Mouse (Mus musculus): ENCODE results near the gene Vps26b. TPM values are rescaled to one million over a fixed set of nuclear protein-coding genes. Genes with fewer than 3 reads are reported as not detected.

Gene Vps26b
- polyA plus RNA-seq, 1 experiment = 6.4 TPM

DNA sequence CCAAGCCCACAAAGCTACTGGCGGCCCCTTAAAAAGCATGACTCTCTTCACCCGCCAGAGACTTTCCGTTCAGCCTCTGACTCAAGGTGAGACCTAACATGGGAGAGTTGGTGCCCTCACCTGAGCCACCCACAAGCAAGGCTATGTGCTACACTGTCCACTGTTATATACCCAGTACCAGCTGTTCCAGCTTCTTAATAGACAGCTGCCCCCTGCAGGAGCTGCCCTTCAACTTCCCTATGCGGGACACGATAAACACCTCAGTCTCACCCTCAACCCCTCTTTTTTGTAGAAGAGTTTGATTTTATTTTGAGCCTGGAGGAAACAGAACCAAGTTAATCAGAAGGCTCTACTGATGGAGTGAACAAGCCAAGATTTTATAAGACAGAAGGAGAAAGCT is 23.0 kb downstream of the Vps26b start:
- no peaks in the 10 kb centered on the region for H3K27me3 ChIP-seq (ENCODE audit: control insufficient read depth, insufficient read depth, low read length)
- H3K36me3 ChIP-seq (ENCODE audit: control insufficient read depth, insufficient read depth, low read length) = peaks cover 7% of the 10 kb centered on the region
- TF ChIP-seq CTCF (IDR thresholded peaks at IDR 0.05; ENCODE audit: control insufficient read depth, insufficient read depth, insufficient replicate concordance, low read depth, low read length) (no peak), POLR2A (IDR thresholded peaks at IDR 0.05; ENCODE audit: control insufficient read depth, low read depth, low read length) (no peak)
- no peaks in the 10 kb centered on the region for H3K4me1 ChIP-seq (ENCODE audit: control insufficient read depth, insufficient read depth, low read length)
- no peak overlapping the region for H3K4me3 ChIP-seq (ENCODE audit: control insufficient read depth, low read depth, low read length)
- no peak overlapping the region for H3K27ac ChIP-seq (ENCODE audit: control insufficient read depth, insufficient read depth, low read depth, low read length)

DNA sequence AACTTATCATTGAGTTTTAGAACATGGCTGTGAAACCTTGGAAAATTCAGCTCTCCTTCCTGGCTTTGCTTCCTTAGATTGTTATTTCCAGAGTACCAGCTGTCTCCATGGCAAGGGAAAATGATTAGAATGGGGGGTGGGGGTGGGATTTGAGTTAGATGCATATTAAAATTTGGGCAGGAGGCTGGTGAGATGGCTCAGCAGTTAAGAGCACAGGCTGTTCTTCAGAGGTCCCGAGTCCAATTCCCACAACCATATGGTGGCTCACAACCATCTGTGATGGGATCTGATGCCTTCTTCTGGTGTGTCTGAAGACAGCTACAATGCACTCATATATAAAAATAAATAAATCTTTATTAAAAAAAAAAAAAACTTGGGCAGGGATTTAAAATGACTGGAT is 23.9 kb downstream of the Vps26b start:
- Histone ChIP-seq H3K27me3 (ENCODE audit: control insufficient read depth, insufficient read depth, low read length) (no peaks in the 10 kb centered on the region), H3K36me3 (ENCODE audit: control insufficient read depth, insufficient read depth, low read length) (peaks cover 7% of the 10 kb centered on the region), H3K4me1 (ENCODE audit: control insufficient read depth, insufficient read depth, low read length) (no peaks in the 10 kb centered on the region), H3K27ac (ENCODE audit: control insufficient read depth, insufficient read depth, low read depth, low read length) (no peak overlapping the region), H3K4me3 (ENCODE audit: control insufficient read depth, low read depth, low read length) (no peak overlapping the region)
- TF ChIP-seq CTCF (IDR thresholded peaks at IDR 0.05; ENCODE audit: control insufficient read depth, insufficient read depth, insufficient replicate concordance, low read depth, low read length) = no peak
- no peak for TF ChIP-seq POLR2A (IDR thresholded peaks at IDR 0.05; ENCODE audit: control insufficient read depth, low read depth, low read length)

- peaks cover 7% of the 10 kb centered on the region for H3K36me3 ChIP-seq (ENCODE audit: control insufficient read depth, insufficient read depth, low read length)
- no peak overlapping the region for H3K4me3 ChIP-seq (ENCODE audit: control insufficient read depth, low read depth, low read length)
- no peaks in the 10 kb centered on the region for H3K4me1 ChIP-seq (ENCODE audit: control insufficient read depth, insufficient read depth, low read length)
- TF ChIP-seq POLR2A (IDR thresholded peaks at IDR 0.05; ENCODE audit: control insufficient read depth, low read depth, low read length) = no peak
- no peak for TF ChIP-seq CTCF (IDR thresholded peaks at IDR 0.05; ENCODE audit: control insufficient read depth, insufficient read depth, insufficient replicate concordance, low read depth, low read length)
- H3K27me3 ChIP-seq (ENCODE audit: control insufficient read depth, insufficient read depth, low read length) = no peaks in the 10 kb centered on the region
- no peak overlapping the region for H3K27ac ChIP-seq (ENCODE audit: control insufficient read depth, insufficient read depth, low read depth, low read length)
Observed at GRCm38 (mm10) chr9:27005231-27005630, 24.6 kb downstream of the Vps26b start.

GRCm38 (mm10) chr9:26999461-27000395 is 30.1 kb downstream of the Vps26b start, which contains the start of the genes Acad8 and Thyn1:
Acad8 (minus strand) TSS chr9:26999566.
Thyn1 (plus strand) TSS chr9:26999710.
- no peaks in the 10 kb centered on the region for H3K27me3 ChIP-seq (ENCODE audit: control insufficient read depth, insufficient read depth, low read length)
- TF ChIP-seq CTCF (IDR thresholded peaks at IDR 0.05; ENCODE audit: control insufficient read depth, insufficient read depth, insufficient replicate concordance, low read depth, low read length) (no peak), POLR2A (IDR thresholded peaks at IDR 0.05; ENCODE audit: control insufficient read depth, low read depth, low read length) (peak; percentile 81)
- H3K4me1 ChIP-seq (ENCODE audit: control insufficient read depth, insufficient read depth, low read length) = no peaks in the 10 kb centered on the region
- H3K36me3 ChIP-seq (ENCODE audit: control insufficient read depth, insufficient read depth, low read length) = peaks cover 3% of the 10 kb centered on the region
- H3K4me3 ChIP-seq (ENCODE audit: control insufficient read depth, low read depth, low read length) = peak within 1 kb of the TSS; percentile 96
- peak within 1 kb of the TSS; percentile 84 for H3K27ac ChIP-seq (ENCODE audit: control insufficient read depth, insufficient read depth, low read depth, low read length)

DNA sequence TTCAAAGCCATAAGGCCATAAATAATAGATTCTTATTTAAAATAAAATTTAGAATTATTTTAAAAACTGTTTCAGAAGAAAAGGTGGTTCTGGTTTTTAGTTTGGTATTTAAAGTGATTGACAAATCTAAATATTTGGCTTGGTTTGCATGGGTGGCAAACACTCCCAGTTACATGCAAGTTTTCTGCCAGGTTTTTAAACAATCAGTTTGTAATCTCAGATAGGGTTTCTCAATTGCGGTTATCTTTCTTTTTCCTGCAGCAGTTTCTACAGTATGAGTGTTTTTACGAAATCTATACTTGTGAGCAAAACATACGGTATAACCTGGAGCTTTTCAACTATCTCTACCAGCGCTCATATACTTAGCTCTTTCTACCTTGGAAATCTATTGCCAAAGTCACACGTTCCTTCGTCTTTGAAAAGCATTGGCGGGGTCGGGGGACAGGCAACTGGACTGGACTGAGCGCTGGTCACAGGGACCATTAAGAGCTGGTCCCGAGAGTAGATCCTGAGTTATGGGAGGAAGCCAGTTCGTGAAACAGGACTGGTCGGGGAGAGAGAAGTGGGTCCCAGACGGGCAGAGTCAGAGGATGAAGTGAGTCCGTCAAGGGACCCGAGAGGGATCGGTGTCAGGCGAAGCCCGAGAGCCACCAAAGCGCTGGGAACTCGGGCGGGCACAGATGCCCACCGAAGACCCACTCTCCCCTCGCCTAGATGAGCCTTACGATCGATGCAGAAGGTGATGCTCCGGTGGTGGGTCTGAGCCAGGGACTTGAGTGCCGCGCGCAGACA is 31.0 kb downstream of the Vps26b start:
- no peaks in the 10 kb centered on the region for H3K27me3 ChIP-seq (ENCODE audit: control insufficient read depth, insufficient read depth, low read length)
- peaks cover 2% of the 10 kb centered on the region; the same call in 1 of the 2 replicates for H3K36me3 ChIP-seq (ENCODE audit: control insufficient read depth, insufficient read depth, low read length)
- H3K4me1 ChIP-seq (ENCODE audit: control insufficient read depth, insufficient read depth, low read length) = no peaks in the 10 kb centered on the region
- H3K4me3 ChIP-seq (ENCODE audit: control insufficient read depth, low read depth, low read length) = peak overlapping the region; percentile 96
- TF ChIP-seq CTCF (IDR thresholded peaks at IDR 0.05; ENCODE audit: control insufficient read depth, insufficient read depth, insufficient replicate concordance, low read depth, low read length) (no peak), POLR2A (IDR thresholded peaks at IDR 0.05; ENCODE audit: control insufficient read depth, low read depth, low read length) (no peak)
- peak overlapping the region; percentile 84 for H3K27ac ChIP-seq (ENCODE audit: control insufficient read depth, insufficient read depth, low read depth, low read length)

DNA sequence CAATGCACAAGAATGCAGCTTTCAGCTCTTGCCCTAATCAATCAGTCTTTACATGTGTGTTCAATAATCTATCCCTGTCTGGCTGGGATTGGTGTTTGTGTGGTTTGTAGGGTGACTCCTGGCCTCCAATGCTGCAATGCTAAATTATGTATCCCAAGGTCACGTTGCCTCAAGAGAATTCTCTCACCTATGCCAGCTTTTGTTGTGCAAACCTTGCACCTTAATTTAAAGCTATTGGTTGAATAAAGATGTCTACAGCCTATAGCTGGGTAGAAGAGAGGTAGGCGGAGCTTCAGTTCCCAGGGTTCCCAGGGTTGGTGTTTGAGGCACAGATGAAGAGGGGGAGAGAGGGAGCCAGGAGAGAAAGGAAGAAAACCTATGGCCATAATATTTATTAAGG is 32.4 kb downstream of the Vps26b start:
- H3K4me3 ChIP-seq (ENCODE audit: control insufficient read depth, low read depth, low read length) = no peak overlapping the region
- no peaks in the 10 kb centered on the region for H3K36me3 ChIP-seq (ENCODE audit: control insufficient read depth, insufficient read depth, low read length)
- H3K27me3 ChIP-seq (ENCODE audit: control insufficient read depth, insufficient read depth, low read length) = no peaks in the 10 kb centered on the region
- no peak overlapping the region for H3K27ac ChIP-seq (ENCODE audit: control insufficient read depth, insufficient read depth, low read depth, low read length)
- H3K4me1 ChIP-seq (ENCODE audit: control insufficient read depth, insufficient read depth, low read length) = no peaks in the 10 kb centered on the region
- TF ChIP-seq CTCF (IDR thresholded peaks at IDR 0.05; ENCODE audit: control insufficient read depth, insufficient read depth, insufficient replicate concordance, low read depth, low read length) (no peak), POLR2A (IDR thresholded peaks at IDR 0.05; ENCODE audit: control insufficient read depth, low read depth, low read length) (no peak)

GRCm38 (mm10) chr9:26997062-26997461 is 32.8 kb downstream of the Vps26b start:
- Histone ChIP-seq H3K36me3 (ENCODE audit: control insufficient read depth, insufficient read depth, low read length) (no peaks in the 10 kb centered on the region), H3K4me3 (ENCODE audit: control insufficient read depth, low read depth, low read length) (no peak overlapping the region), H3K27ac (ENCODE audit: control insufficient read depth, insufficient read depth, low read depth, low read length) (no peak overlapping the region), H3K4me1 (ENCODE audit: control insufficient read depth, insufficient read depth, low read length) (no peaks in the 10 kb centered on the region), H3K27me3 (ENCODE audit: control insufficient read depth, insufficient read depth, low read length) (no peaks in the 10 kb centered on the region)
- no peak for TF ChIP-seq CTCF (IDR thresholded peaks at IDR 0.05; ENCODE audit: control insufficient read depth, insufficient read depth, insufficient replicate concordance, low read depth, low read length)
- TF ChIP-seq POLR2A (IDR thresholded peaks at IDR 0.05; ENCODE audit: control insufficient read depth, low read depth, low read length) = no peak
